Mouse (Mus musculus) cerebellum, adult 2 months (tissue): Measurements from ENCODE around the gene Samhd1. TPM values are rescaled to one million over a fixed set of nuclear protein-coding genes. Genes with fewer than 3 reads are reported as not detected.
"Not testable (repeated sequence)": the region's sequence is repeated elsewhere in the genome, so short reads cannot be mapped to it uniquely, and the experiment has no call there.

Source experiments
- DNase-seq, 2 experiments: peaks; one replicate each; pipeline ENCODE4 v3.0.0; 2021
- H3K27ac ChIP-seq: fragments of 200-500 bp; 2 replicates; pipeline ENCODE4 v1.5.1; 2012; ENCODE audit warnings: low read length, control low read depth, inconsistent platforms; ENCODE audit not compliant: insufficient read depth
- H3K27me3 ChIP-seq: fragments of 200-500 bp; 2 replicates; pipeline ENCODE4 v1.6.1; 2012; ENCODE audit warnings: inconsistent platforms, mild to moderate bottlenecking, low read length, moderate library complexity; ENCODE audit not compliant: control insufficient read depth, insufficient read depth
- H3K4me1 ChIP-seq: fragments of 200-500 bp; 2 replicates; pipeline ENCODE4 v1.6.1; 2011; ENCODE audit warnings: low read length; ENCODE audit not compliant: control insufficient read depth, insufficient read depth
- H3K4me3 ChIP-seq: fragments of 200-500 bp; replicated peaks from 2 replicates; pipeline ENCODE3; 2011; ENCODE audit warnings: mild to moderate bottlenecking, low read depth, low read length, control low read depth; ENCODE audit not compliant: insufficient read depth
- CTCF ChIP-seq: fragments of 200-500 bp; IDR thresholded peaks from 2 replicates; pipeline ENCODE4 v1.5.1; 2011; ENCODE audit warnings: low read depth, mild to moderate bottlenecking, control low read depth, low read length, moderate library complexity, borderline replicate concordance; ENCODE audit not compliant: insufficient read depth
- POLR2A ChIP-seq: fragments of 200-500 bp; IDR thresholded peaks from 2 replicates; pipeline ENCODE4 v1.6.1; 2011; ENCODE audit warnings: low read length, control low read depth, borderline replicate concordance; ENCODE audit not compliant: insufficient read depth
- WGBS: fragments of 180-500 bp; shearing (Covaris S2); methylation state at CpG from one replicate; pipeline ENCODE4 v1.1.7; 2018; 5-methylcytosine and 5-hydroxymethylcytosine counted together
- polyA plus RNA-seq: library from polyadenylated mRNA; depleted of rRNA; stranded (reverse); fragments of >200 nt; gene quantifications from 2 replicates; pipeline ENCODE4 v1.2.3, GENCODE M21; 2012

Samhd1 gene
- polyA plus RNA-seq, 1 experiment: 22.4 TPM

- no peak for DNase-seq
- Histone ChIP-seq H3K27me3 (no peaks in the 10 kb centered on the region), H3K27ac (no peak overlapping the region), H3K4me3 (no peak overlapping the region), H3K4me1 (no peaks in the 10 kb centered on the region)
- no peak for TF ChIP-seq POLR2A
- no peak for TF ChIP-seq CTCF
- 96% methylated on average over 12 of the region's 12 CpGs for WGBS
Observed at GRCm38 (mm10) chr2:157166371-157167080, 31.5 kb upstream of the Samhd1 start.

GRCm38 (mm10) chr2:157165312-157166224 lies 30.5 kb upstream of the Samhd1 start:
- not testable (repeated sequence) for H3K4me1 ChIP-seq, DNase-seq, H3K4me3 ChIP-seq, H3K27ac ChIP-seq, H3K27me3 ChIP-seq

DNA sequence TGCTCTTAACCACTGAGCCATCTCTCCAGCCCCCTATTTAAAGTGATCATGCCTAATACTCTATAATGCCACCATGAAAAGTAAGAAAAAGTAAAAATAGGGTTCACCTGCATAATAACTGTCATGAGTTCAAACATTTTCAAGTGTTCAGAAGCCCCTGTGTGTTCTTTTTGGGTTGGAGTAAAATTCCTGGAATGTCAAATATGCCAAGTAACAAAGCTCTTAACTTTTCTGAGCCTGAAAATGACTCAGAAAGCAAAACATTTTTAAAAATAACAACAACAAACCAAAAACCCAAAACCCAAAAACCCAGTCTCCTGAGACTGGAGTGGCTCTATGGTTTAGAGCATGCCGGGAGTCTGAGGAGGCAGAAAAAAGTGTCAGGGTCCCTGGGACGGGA lies 29.0 kb upstream of the Samhd1 start:
- WGBS: 95% methylated on average over 2 of the region's 2 CpGs

DNA sequence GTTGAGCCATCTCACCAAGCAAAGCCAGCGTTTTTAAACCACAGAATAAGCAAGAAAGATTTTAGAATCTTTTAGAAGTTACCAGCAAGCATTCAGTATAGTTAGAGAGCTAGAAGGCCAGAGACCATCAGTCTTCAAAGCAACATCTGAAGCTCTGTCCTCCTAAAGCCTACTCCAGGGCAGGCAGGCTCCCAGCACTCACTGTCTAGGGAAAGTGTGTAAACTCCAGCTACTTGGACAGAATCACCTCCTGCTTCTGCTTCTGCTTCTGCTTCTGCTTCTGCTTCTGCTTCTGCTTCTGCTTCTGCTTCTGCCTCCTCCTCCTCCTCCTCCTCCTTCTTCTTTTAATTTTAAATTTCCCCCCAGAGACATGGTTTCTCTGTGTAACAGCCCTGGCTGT lies 21.0 kb upstream of the Samhd1 start:
- no peak overlapping the region for H3K27ac ChIP-seq
- no peak overlapping the region for H3K4me3 ChIP-seq
- no peak for DNase-seq
- TF ChIP-seq POLR2A (no peak), CTCF (no peak)
- H3K27me3 ChIP-seq: no peaks in the 10 kb centered on the region; the same call in 1 of the 2 replicates
- 100% methylated on average over 1 of the region's 1 CpGs for WGBS
- no peaks in the 10 kb centered on the region for H3K4me1 ChIP-seq

More for the DNA sequence above, 29.0 kb upstream of the Samhd1 start:
- H3K4me1 ChIP-seq: no peaks in the 10 kb centered on the region
- no peak for TF ChIP-seq POLR2A
- TF ChIP-seq CTCF: no peak
- no peak for DNase-seq
- H3K27me3 ChIP-seq: no peaks in the 10 kb centered on the region
- no peak overlapping the region for H3K27ac ChIP-seq
- no peak overlapping the region for H3K4me3 ChIP-seq

- H3K27ac ChIP-seq: no peak overlapping the region
- no peak for DNase-seq
- no peaks in the 10 kb centered on the region for H3K4me1 ChIP-seq
- H3K27me3 ChIP-seq: no peaks in the 10 kb centered on the region
- no peak overlapping the region for H3K4me3 ChIP-seq
- WGBS: 77% methylated on average over 2 of the region's 2 CpGs
- TF ChIP-seq POLR2A (no peak), CTCF (no peak)
Observed at GRCm38 (mm10) chr2:157153235-157153634, 18.2 kb upstream of the Samhd1 start.

DNA sequence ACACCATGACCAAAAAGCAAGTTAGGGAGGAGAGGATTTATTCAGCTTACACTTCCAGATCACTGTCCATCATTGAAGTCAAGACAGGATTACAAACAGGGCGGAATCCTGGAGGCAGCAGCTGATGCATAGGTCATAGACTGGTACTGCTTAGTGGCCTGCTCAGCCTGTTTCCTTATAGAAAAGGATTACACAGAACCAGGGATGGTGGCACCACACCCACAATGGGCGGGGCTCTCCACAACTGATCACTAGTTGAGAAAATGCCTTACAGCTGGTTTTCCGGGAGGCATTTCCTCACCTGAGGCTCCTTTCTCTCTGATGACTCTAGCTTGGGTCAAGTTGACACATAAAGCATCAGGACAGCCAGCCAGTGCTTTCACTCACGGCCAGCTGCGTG lies 13.4 kb upstream of the Samhd1 start:
- Histone ChIP-seq H3K4me3 (no peak overlapping the region), H3K27me3 (no peaks in the 10 kb centered on the region), H3K27ac (no peak overlapping the region), H3K4me1 (no peaks in the 10 kb centered on the region)
- TF ChIP-seq CTCF (no peak), POLR2A (no peak)
- WGBS: 94% methylated on average over 5 of the region's 5 CpGs
- no peak for DNase-seq

DNA sequence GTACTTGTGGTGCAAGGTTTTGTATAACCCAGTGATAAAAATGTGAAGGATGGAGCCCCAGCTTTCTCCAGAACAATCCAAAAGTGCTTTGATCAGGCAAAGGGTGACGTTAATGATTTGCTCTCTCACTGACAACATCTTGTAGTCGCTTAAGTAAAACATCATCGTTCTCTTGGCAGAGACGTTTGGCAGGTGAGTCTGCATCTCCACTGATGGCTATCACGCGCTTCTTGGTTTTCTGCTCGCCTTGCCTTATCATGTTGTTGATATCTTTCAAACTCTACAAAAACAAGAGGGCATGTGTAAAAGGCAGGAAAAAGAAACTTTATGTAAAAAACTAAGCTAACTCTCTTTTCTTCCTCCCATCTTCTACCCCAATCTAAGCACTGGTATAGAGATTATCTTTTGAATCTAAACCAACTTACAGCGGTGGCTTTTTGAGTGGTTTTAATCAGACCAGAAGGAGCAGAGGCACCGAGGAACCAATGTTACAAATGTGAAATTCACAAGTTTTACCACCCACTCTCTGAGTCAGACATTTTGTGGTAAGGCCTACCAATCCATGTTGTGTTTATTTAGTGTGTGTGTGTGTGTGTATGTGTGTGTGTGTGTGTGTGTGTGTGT lies 12.4 kb upstream of the Samhd1 start:
- Histone ChIP-seq H3K4me1 (no peaks in the 10 kb centered on the region), H3K4me3 (no peak overlapping the region), H3K27me3 (no peaks in the 10 kb centered on the region), H3K27ac (no peak overlapping the region)
- no peak for DNase-seq
- WGBS: 93% methylated on average over 9 of the region's 9 CpGs
- no peak for TF ChIP-seq POLR2A
- TF ChIP-seq CTCF: no peak
